Mouse (Mus musculus) ES-E14 (cell line): ENCODE data around the gene Klhl35. TPM values are rescaled to one million over a fixed set of nuclear protein-coding genes. Genes with fewer than 3 reads are reported as not detected.

Experiments used
- DNase-seq: peaks from one replicate; pipeline ENCODE4 v3.0.0-alpha.2; 2013; ENCODE audit warnings: low read depth, low spot score
- H3K27ac ChIP-seq: 2 replicates; pipeline ENCODE4 v1.5.1; 2012; ENCODE audit warnings: low read depth, mild to moderate bottlenecking, low read length, moderate library complexity, mixed read lengths; ENCODE audit not compliant: poor library complexity, insufficient read depth, severe bottlenecking
- H3K36me3 ChIP-seq: 2 replicates; pipeline ENCODE4 v1.6.1; 2012; ENCODE audit warnings: mild to moderate bottlenecking, low read length, moderate library complexity, mixed read lengths; ENCODE audit not compliant: control insufficient read depth, poor library complexity, insufficient read depth, severe bottlenecking
- H3K4me1 ChIP-seq, 2 experiments: fragments of 150-350 bp in 1 of 2; sonication (generic) in 1 of 2; 2 replicates each; pipeline ENCODE4 v1.6.1; 2012; ENCODE audit warnings: low read length in 2 of 2, mild to moderate bottlenecking in 1 of 2, mixed read lengths in 1 of 2; ENCODE audit not compliant: control insufficient read depth in 2 of 2, insufficient read depth in 2 of 2, poor library complexity in 1 of 2
- H3K4me3 ChIP-seq, 2 experiments: fragments of 150-350 bp in 1 of 2; sonication (generic) in 1 of 2; 2 replicates each; pipeline ENCODE4 v1.5.1; 2012; ENCODE audit warnings: low read length in 2 of 2, low read depth in 1 of 2, mild to moderate bottlenecking in 1 of 2, mixed read lengths in 1 of 2; ENCODE audit not compliant: insufficient read depth in 1 of 2, poor library complexity in 1 of 2, severe bottlenecking in 1 of 2
- H3K9ac ChIP-seq: 2 replicates; pipeline ENCODE4 v1.6.1; 2012; ENCODE audit warnings: low read depth, mild to moderate bottlenecking, low read length, mixed read lengths; ENCODE audit not compliant: poor library complexity, insufficient read depth, severe bottlenecking
- H3K9me3 ChIP-seq: fragments of 150-350 bp; sonication (generic); 2 replicates; pipeline ENCODE4 v1.6.1; 2012; ENCODE audit warnings: low read depth, mild to moderate bottlenecking, low read length; ENCODE audit not compliant: control insufficient read depth, insufficient read depth
- CHD2 ChIP-seq: IDR thresholded peaks from 2 replicates; pipeline ENCODE4 v1.6.1; 2014; ENCODE audit warnings: mild to moderate bottlenecking, low read depth, low read length, inconsistent platforms
- HCFC1 ChIP-seq: IDR thresholded peaks from 2 replicates; pipeline ENCODE4 v1.6.1; 2012; ENCODE audit warnings: low read length, inconsistent platforms, borderline replicate concordance; ENCODE audit not compliant: insufficient read depth
- MAFK ChIP-seq: IDR thresholded peaks from 2 replicates; pipeline ENCODE4 v1.6.1; 2014; ENCODE audit warnings: mild to moderate bottlenecking, low read depth, low read length, inconsistent platforms; ENCODE audit not compliant: insufficient read depth
- ZC3H11A ChIP-seq: IDR thresholded peaks from 2 replicates; pipeline ENCODE4 v1.6.1; 2012; ENCODE audit warnings: low read depth, mild to moderate bottlenecking, inconsistent platforms, low read length, borderline replicate concordance
- ZNF384 ChIP-seq: IDR thresholded peaks from 2 replicates; pipeline ENCODE4 v1.6.1; 2012; ENCODE audit warnings: low read depth, low read length, inconsistent platforms
- in situ Hi-C, 2 experiments: fragments of 600-800 bp; cut with MboI; formaldehyde crosslinking; loops; one replicate each; pipeline ENCODE4 v1.15.1; 2025; ENCODE audit warnings: low sequenced_read_pairs in 2 of 2, inconsistent platforms in 1 of 2; ENCODE audit not compliant: unreplicated experiment in 2 of 2
- total RNA-seq: library from RNA; depleted of rRNA; stranded (reverse); fragments of 300-350 nt; gene quantifications from 2 replicates; pipeline ENCODE4 v1.2.3, GENCODE M21; 2012

Gene Klhl35
- total RNA-seq, 1 experiment: 0.31 TPM

DNA sequence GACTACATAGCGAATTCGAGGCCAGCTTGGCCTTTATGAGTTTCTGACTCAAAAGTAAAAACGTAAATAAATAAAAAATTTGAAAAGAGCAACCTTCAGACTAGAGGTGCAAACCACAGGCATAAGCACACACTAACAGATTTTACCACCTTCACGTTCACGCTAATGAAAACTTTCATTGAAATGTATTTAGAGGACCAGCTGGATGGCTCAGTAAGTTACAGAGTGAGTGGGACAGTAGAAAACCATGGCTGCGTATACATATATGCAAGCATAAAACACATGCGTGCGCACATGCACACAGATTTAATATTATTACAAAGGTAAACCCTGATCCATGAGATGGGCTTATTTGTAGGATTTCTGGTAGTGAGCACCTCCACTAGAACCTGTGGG is 18.1 kb downstream of the Klhl35 start:
- Histone ChIP-seq H3K27ac (no peak overlapping the region), H3K9ac (peak overlapping the region; percentile 15; the same call in 1 of the 2 replicates)
- in situ Hi-C loops: no loop called here

DNA sequence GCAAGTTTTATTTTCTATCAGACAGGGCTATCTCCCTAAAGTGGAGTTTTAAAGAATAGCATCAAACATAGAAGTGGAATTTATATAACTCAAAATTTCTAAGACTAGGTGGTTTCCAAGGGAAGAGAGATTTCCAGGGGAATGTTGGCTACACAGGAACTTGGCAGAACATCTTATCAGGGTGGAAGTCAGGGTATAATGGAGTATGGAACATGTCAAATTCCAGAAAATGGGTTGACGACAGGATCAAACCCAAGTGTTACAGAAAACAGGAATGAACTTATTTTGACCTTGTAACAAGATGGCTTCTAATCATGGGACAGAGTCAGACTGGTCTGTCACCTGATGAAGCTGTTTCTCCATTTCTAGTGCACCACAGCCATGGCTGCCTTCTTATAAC is 18.9 kb downstream of the Klhl35 start:
- H3K4me3 ChIP-seq: no peak overlapping the region
- H3K27ac ChIP-seq: no peak overlapping the region
- in situ Hi-C loops: no loop called here
- H3K36me3 ChIP-seq: peaks cover 34% of the 10 kb centered on the region
- H3K9me3 ChIP-seq: no peaks in the 10 kb centered on the region
- H3K4me1 ChIP-seq: peaks cover 0 to 11% of the 10 kb centered on the region in 2 experiments; a peak in 1 of 4 replicates
- H3K9ac ChIP-seq: no peak overlapping the region
- TF ChIP-seq HCFC1 (no peak), ZC3H11A (no peak), MAFK (no peak), ZNF384 (no peak), CHD2 (no peak)
- DNase-seq: no peak

More for the DNA sequence above, 18.1 kb downstream of the Klhl35 start:
- Histone ChIP-seq H3K4me3 (peak overlapping the region in 1 of 2 experiments; percentile 91; a peak in 2 of 4 replicates), H3K36me3 (peaks cover 41% of the 10 kb centered on the region), H3K4me1 (peaks cover 0 to 11% of the 10 kb centered on the region in 2 experiments; a peak in 1 of 4 replicates), H3K9me3 (no peaks in the 10 kb centered on the region)
- no peak for DNase-seq
- TF ChIP-seq HCFC1: no peak
- TF ChIP-seq CHD2: no peak
- TF ChIP-seq ZNF384: no peak
- TF ChIP-seq MAFK: no peak
- no peak for TF ChIP-seq ZC3H11A

DNA sequence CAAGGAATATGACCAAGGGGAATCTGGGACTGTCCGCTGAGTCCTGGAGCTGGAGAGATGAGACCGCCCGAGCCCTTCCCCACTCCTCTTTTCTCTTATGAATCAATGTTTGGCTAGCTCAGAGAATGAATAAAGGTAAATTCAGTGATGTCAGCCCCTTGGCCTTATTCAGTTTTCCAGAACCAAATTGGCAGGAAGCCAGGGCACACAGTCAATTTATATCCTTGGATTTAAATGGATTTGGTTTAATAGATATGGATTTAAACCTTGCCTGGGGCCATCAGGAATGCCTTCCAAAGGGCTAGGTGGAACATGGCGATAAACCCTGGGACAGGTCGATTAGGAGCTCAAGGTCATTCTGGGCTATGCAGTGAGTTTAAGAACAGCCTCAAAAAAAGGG is 23.9 kb downstream of the Klhl35 start:
- Histone ChIP-seq H3K4me3 (no peak overlapping the region), H3K27ac (no peak overlapping the region), H3K9ac (no peak overlapping the region), H3K4me1 (0 out of 4 replicates have a peak, but pooled peaks cover 0 to 2% of the 10 kb centered on the region in 2 experiments), H3K9me3 (no peaks in the 10 kb centered on the region), H3K36me3 (no peaks in the 10 kb centered on the region)
- in situ Hi-C loops: no loop called here
- TF ChIP-seq ZC3H11A: no peak
- no peak for TF ChIP-seq HCFC1
- TF ChIP-seq CHD2: no peak
- no peak for TF ChIP-seq ZNF384
- no peak for TF ChIP-seq MAFK
- no peak for DNase-seq

DNA sequence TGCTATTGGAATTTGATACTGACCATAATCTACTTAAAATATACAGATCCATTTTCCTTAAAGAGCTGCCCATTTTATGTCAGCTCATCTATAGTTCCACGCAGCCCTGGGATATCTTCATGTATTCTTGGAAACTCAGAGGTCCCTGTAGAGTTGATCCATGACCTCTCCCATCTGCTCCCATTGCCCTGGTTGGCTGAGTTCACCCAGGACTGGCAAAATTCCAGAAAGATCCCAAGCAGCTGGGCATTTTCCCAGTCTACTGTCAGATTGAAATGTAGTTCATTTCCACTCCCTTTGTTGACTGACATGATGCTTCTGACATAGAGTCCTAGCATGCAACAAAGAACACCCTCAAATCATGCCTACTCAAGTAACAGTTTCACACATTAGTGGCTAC is 33.3 kb downstream of the Klhl35 start:
- in situ Hi-C loops: loop anchor here in 1 of 2 experiments (5.0 kb wide), 1 partner anchor 93 kb away; no protein-coding TSS in a partner anchor
- Histone ChIP-seq H3K4me3 (no peak overlapping the region), H3K27ac (no peak overlapping the region), H3K9me3 (no peaks in the 10 kb centered on the region), H3K36me3 (no peaks in the 10 kb centered on the region), H3K4me1 (0 out of 4 replicates have a peak, but pooled peaks cover 0 to 2% of the 10 kb centered on the region in 2 experiments), H3K9ac (no peak overlapping the region)
- no peak for TF ChIP-seq ZC3H11A
- no peak for TF ChIP-seq HCFC1
- no peak for TF ChIP-seq CHD2
- DNase-seq: no peak

DNA sequence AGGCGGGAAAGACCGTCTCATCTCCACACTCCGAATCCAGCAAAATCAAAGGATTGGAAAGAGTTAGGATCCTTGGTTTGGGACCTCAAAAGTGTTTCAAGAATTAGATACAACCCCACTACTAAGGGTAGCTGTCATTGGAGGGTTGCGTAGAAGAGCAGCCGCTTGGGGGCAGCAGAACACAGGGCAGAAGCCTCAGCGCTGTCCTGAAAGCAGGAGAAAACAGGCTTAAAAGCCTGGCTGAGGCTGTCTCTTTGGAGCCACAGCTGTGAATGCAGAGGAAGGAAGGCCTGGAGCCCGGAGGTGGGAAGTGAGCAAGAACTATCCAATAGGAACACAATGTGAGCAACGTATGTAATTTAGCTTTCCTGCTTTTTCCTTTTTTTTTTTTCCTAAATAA is 34.4 kb downstream of the Klhl35 start:
- TF ChIP-seq MAFK: no peak
- TF ChIP-seq CHD2: no peak
- no peak for TF ChIP-seq HCFC1
- TF ChIP-seq ZNF384: 0 out of 2 replicates have a peak, but pooled peaks have one; percentile 55
- TF ChIP-seq ZC3H11A: peak; percentile 74; the same call in 1 of the 2 replicates
- Histone ChIP-seq H3K27ac (no peak overlapping the region), H3K36me3 (no peaks in the 10 kb centered on the region)

More for the DNA sequence above, 34.4 kb downstream of the Klhl35 start:
- Histone ChIP-seq H3K9ac (no peak overlapping the region), H3K4me3 (no peak overlapping the region), H3K4me1 (0 out of 4 replicates have a peak, but pooled peaks cover 0 to 2% of the 10 kb centered on the region in 2 experiments), H3K9me3 (no peaks in the 10 kb centered on the region)
- peak; percentile 66 for DNase-seq
- in situ Hi-C loops: loop anchor here in 1 of 2 experiments (10.0 kb wide), 1 partner anchor 305 kb away; no protein-coding TSS in a partner anchor
